Mouse (Mus musculus): ENCODE measurements around the gene Bmpr1a. TPM values are rescaled to one million over a fixed set of nuclear protein-coding genes. Genes with fewer than 3 reads are reported as not detected.

The Bmpr1a gene
- polyA plus RNA-seq, 1 experiment from 2014 or later = 25.7 TPM

DNA sequence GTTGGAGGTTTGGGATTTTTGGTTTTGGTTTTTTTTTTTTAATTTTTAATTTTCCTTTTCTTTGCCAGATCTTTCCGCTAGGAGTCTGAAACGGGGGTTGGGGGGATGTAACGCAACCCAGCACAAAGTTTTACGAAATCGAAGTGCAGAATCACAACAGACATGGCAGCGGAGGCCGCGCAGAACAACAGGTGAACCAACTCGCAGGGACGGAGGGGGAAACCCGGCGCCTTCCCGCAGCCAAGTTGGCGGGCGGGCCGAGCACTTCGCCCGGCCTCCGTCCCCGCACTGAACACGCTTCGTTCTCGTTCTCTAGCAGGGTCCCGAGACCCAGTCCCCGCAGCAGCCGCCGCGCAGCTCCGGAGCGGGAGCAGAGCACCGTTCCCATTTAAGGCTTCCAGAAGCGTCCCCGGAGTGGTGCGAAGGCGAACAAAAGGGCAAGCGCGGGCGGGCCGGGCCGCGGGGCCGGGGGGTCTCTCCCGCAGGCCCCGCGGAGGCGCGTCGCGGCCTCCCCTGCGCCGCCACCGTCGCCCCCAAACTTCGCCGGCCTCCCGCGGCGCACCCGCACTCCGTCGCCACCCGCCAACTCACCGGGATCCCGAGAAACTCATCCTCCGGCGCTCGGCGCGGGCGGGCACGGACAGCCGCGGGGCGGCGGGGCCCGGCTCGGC, 1.2 kb downstream of the Bmpr1a start:
- Histone ChIP-seq H3K4me1 (replicated peaks; ENCODE audit: control insufficient read depth, insufficient read depth, low read length) (peaks cover 33% of the 10 kb centered on the region), H3K9ac (peak overlapping the region; percentile 88), H3K4me3 (replicated peaks; ENCODE audit: low read length) (peak overlapping the region; percentile 96), H3K4me2 (replicated peaks) (peak overlapping the region; percentile 74), H3K27me3 (ENCODE audit: control insufficient read depth, insufficient read depth, low read length) (no peaks in the 10 kb centered on the region), H3K9me3 (ENCODE audit: control insufficient read depth, low read length) (no peaks in the 10 kb centered on the region), H3K27ac (peak overlapping the region; percentile 97), H3K36me3 (replicated peaks; ENCODE audit: control insufficient read depth, insufficient read depth) (no peaks in the 10 kb centered on the region)
- WGBS = 1% methylated on average over 52 of the region's 77 CpGs
- DNase-seq (ENCODE audit: low spot score) (peak; percentile 56), ATAC-seq (ENCODE audit: low FRiP score) (peak; percentile 32; the same call in 1 of the 2 replicates)

DNA sequence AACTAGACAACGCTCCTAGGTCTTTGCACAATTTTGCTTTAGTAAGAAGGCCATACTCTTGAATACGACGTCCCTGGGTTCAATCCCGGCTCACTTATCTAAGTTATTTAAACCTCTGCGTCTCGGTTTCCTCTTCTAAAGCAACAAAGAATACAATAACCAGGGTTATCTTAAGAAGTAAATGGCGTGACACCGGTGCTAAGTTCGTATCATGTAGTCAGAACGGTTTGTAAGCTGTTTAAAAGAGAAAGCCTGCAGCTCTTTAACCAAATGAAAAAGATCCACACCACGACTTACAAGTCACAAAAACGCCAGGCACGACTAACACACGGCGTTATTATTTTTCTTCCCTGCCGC, 1.7 kb downstream of the Bmpr1a start:
- ATAC-seq (ENCODE audit: low FRiP score) (no peak), DNase-seq (ENCODE audit: low spot score) (no peak)
- Histone ChIP-seq H3K27ac (peak overlapping the region; percentile 97; the same call in 1 of the 2 replicates), H3K36me3 (replicated peaks; ENCODE audit: control insufficient read depth, insufficient read depth) (no peaks in the 10 kb centered on the region), H3K9me3 (ENCODE audit: control insufficient read depth, low read length) (no peaks in the 10 kb centered on the region), H3K4me1 (replicated peaks; ENCODE audit: control insufficient read depth, insufficient read depth, low read length) (peaks cover 33% of the 10 kb centered on the region), H3K4me3 (replicated peaks; ENCODE audit: low read length) (peak overlapping the region; percentile 96), H3K27me3 (ENCODE audit: control insufficient read depth, insufficient read depth, low read length) (no peaks in the 10 kb centered on the region), H3K4me2 (replicated peaks) (peak overlapping the region; percentile 74), H3K9ac (peak overlapping the region; percentile 88)
- WGBS = under 1% methylated on average over 16 of the region's 16 CpGs

DNA sequence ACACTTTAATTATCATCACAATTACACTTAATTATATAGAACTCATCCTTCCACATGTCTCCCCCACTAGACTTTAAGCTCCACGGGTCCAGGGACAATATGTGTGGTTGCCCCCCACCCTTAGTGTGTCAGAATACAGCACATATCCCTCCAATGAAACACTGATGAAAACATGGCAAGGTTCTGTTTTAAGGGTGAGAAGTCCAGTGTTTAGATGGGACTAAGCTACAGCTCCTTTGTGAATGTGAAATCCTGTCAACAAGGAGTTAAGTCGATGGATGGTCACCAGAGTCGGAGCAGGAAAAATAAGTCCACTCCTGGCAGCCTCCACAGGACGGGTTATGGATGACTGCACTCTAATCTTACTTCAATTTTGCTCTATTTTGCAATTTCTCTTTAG, 2.8 kb downstream of the Bmpr1a start:
- no peaks in the 10 kb centered on the region for H3K9me3 ChIP-seq (ENCODE audit: control insufficient read depth, low read length)
- peak overlapping the region; percentile 88; the same call in 1 of the 2 replicates for H3K9ac ChIP-seq
- no peaks in the 10 kb centered on the region for H3K36me3 ChIP-seq (replicated peaks; ENCODE audit: control insufficient read depth, insufficient read depth)
- 3% methylated on average over 4 of the region's 4 CpGs for WGBS
- H3K4me3 ChIP-seq (replicated peaks; ENCODE audit: low read length) = peak overlapping the region; percentile 96
- peak overlapping the region; percentile 74 for H3K4me2 ChIP-seq (replicated peaks)
- DNase-seq (ENCODE audit: low spot score) = no peak
- H3K27me3 ChIP-seq (ENCODE audit: control insufficient read depth, insufficient read depth, low read length) = no peaks in the 10 kb centered on the region
- no peak overlapping the region for H3K27ac ChIP-seq
- ATAC-seq (ENCODE audit: low FRiP score) = no peak
- H3K4me1 ChIP-seq (replicated peaks; ENCODE audit: control insufficient read depth, insufficient read depth, low read length) = peaks cover 33% of the 10 kb centered on the region

DNA sequence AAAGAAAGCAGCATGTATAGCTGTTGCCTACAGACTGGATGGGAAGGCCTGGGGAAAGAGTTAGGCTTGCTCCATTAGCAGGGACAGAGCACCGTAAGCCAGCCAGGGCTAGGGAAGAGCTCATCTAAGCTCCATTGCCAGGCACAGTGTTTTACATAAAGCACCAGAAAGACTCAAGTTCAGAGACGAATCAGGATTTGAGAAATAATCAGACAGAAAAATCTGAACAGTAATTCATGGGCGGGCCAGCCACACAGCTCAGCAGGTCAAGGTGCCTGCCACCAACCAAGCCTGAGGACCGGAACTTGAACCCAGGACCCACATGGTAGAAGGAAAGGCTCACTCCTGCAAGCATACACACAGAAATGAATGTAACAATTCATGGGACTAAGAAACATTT, 3.5 kb downstream of the Bmpr1a start:
- H3K4me1 ChIP-seq (replicated peaks; ENCODE audit: control insufficient read depth, insufficient read depth, low read length) = peaks cover 33% of the 10 kb centered on the region
- H3K36me3 ChIP-seq (replicated peaks; ENCODE audit: control insufficient read depth, insufficient read depth) = no peaks in the 10 kb centered on the region
- no peak overlapping the region for H3K4me3 ChIP-seq (replicated peaks; ENCODE audit: low read length)
- H3K27ac ChIP-seq = no peak overlapping the region
- peak overlapping the region; percentile 21; the same call in 1 of the 2 replicates for H3K9ac ChIP-seq
- peak overlapping the region; percentile 74 for H3K4me2 ChIP-seq (replicated peaks)
- WGBS = 52% methylated on average over 4 of the region's 4 CpGs
- ATAC-seq (ENCODE audit: low FRiP score) = no peak
- no peak for DNase-seq (ENCODE audit: low spot score)
- no peaks in the 10 kb centered on the region for H3K27me3 ChIP-seq (ENCODE audit: control insufficient read depth, insufficient read depth, low read length)
- H3K9me3 ChIP-seq (ENCODE audit: control insufficient read depth, low read length) = no peaks in the 10 kb centered on the region

DNA sequence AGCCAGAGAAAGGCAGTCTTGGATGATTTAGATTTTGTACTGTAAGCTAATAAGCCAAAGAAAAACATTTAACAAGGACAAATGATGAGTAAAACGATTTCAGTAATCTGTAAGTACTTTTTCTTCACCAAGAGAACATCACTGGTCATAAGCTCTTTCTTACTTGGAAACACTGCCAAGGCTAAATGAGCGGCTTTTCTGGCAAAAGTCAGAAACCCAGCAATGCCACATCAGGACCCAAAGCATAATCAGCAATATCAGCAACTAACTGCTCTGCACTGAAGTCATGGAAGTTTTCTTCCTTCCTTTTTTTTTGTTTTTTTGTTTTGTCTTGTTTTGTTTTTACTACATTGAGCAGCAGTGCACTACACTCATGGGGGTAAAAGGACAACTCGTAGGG, 5.8 kb downstream of the Bmpr1a start:
- WGBS = 84% methylated on average over 3 of the region's 3 CpGs

DNA sequence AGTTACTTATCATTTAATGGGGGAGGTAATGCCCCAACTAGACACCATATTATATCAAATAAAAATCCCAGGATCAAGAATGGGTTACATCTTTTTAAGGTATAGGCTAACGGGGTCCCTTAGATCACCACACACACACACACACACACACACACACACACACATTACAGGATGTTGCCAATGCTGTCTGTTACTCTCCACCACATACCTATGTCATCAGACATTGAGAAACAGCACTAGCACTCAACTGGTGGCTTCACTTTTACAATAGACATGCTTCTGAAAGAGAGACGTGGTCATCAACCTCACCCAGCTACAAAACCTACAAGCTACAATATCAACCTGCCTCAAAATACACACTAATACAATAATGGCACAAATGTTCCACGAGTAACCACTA, 9.5 kb downstream of the Bmpr1a start:
- no peak overlapping the region for H3K9ac ChIP-seq
- no peak for ATAC-seq (ENCODE audit: low FRiP score)
- H3K4me3 ChIP-seq (replicated peaks; ENCODE audit: low read length) = no peak overlapping the region
- 94% methylated on average over 3 of the region's 3 CpGs for WGBS
- H3K27ac ChIP-seq = no peak overlapping the region
- no peak for DNase-seq (ENCODE audit: low spot score)
- no peak overlapping the region for H3K4me2 ChIP-seq (replicated peaks)
- no peaks in the 10 kb centered on the region for H3K9me3 ChIP-seq (ENCODE audit: control insufficient read depth, low read length)
- H3K36me3 ChIP-seq (replicated peaks; ENCODE audit: control insufficient read depth, insufficient read depth) = no peaks in the 10 kb centered on the region
- peaks cover 7% of the 10 kb centered on the region; the same call in 1 of the 2 replicates for H3K4me1 ChIP-seq (replicated peaks; ENCODE audit: control insufficient read depth, insufficient read depth, low read length)
- no peaks in the 10 kb centered on the region for H3K27me3 ChIP-seq (ENCODE audit: control insufficient read depth, insufficient read depth, low read length)

More for the DNA sequence above, 5.8 kb downstream of the Bmpr1a start:
- no peak overlapping the region for H3K27ac ChIP-seq
- H3K9me3 ChIP-seq (ENCODE audit: control insufficient read depth, low read length) = no peaks in the 10 kb centered on the region
- no peak overlapping the region for H3K4me3 ChIP-seq (replicated peaks; ENCODE audit: low read length)
- H3K4me2 ChIP-seq (replicated peaks) = no peak overlapping the region
- H3K9ac ChIP-seq = no peak overlapping the region
- DNase-seq (ENCODE audit: low spot score) (no peak), ATAC-seq (ENCODE audit: low FRiP score) (no peak)
- peaks cover 33% of the 10 kb centered on the region for H3K4me1 ChIP-seq (replicated peaks; ENCODE audit: control insufficient read depth, insufficient read depth, low read length)
- no peaks in the 10 kb centered on the region for H3K27me3 ChIP-seq (ENCODE audit: control insufficient read depth, insufficient read depth, low read length)
- no peaks in the 10 kb centered on the region for H3K36me3 ChIP-seq (replicated peaks; ENCODE audit: control insufficient read depth, insufficient read depth)

DNA sequence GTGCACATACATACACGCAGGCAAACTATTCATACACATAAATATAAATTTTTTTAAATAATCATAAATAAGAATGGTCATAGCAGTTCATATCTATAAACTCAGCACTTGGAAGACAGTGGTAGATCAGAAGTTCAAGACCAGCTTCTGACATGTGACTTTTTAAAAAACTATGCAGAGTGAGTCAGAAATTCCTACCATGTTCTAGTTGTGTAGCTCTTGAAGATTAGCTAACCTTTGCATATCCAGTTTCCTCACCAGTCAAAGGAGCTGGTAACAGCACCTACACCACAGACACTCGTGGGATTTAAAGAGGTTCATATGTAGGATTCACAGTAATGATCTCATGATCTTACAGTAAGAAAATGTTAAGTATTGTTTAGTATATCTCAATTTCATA, 10.5 kb downstream of the Bmpr1a start:
- no peaks in the 10 kb centered on the region for H3K9me3 ChIP-seq (ENCODE audit: control insufficient read depth, low read length)
- H3K9ac ChIP-seq = no peak overlapping the region
- no peak overlapping the region for H3K4me3 ChIP-seq (replicated peaks; ENCODE audit: low read length)
- WGBS = 90% methylated on average over 2 of the region's 2 CpGs
- no peak overlapping the region for H3K4me2 ChIP-seq (replicated peaks)
- no peak overlapping the region for H3K27ac ChIP-seq
- peaks cover 7% of the 10 kb centered on the region; the same call in 1 of the 2 replicates for H3K4me1 ChIP-seq (replicated peaks; ENCODE audit: control insufficient read depth, insufficient read depth, low read length)
- no peak for DNase-seq (ENCODE audit: low spot score)
- no peaks in the 10 kb centered on the region for H3K36me3 ChIP-seq (replicated peaks; ENCODE audit: control insufficient read depth, insufficient read depth)
- no peak for ATAC-seq (ENCODE audit: low FRiP score)
- no peaks in the 10 kb centered on the region for H3K27me3 ChIP-seq (ENCODE audit: control insufficient read depth, insufficient read depth, low read length)

DNA sequence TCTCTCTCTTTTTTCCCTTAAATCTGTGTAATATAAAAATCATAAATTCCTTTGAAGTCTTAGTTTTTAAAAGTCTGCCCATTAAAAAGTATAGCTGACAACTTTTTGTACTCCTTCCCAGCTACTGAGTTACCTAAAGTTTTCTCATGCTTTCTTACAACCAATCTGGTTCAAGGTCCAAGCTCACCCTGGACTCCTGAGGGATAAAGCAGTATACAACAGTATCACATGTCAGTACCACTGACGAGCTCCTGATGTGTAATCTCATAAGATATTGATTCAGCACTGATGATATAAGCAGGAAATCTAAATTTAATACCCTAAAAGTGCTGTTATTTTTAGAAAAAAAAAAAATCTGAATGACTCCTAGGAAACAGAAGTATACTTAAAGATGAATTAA, 12.2 kb downstream of the Bmpr1a start:
- Histone ChIP-seq H3K4me1 (replicated peaks; ENCODE audit: control insufficient read depth, insufficient read depth, low read length) (no peaks in the 10 kb centered on the region), H3K36me3 (replicated peaks; ENCODE audit: control insufficient read depth, insufficient read depth) (no peaks in the 10 kb centered on the region), H3K27ac (no peak overlapping the region), H3K27me3 (ENCODE audit: control insufficient read depth, insufficient read depth, low read length) (no peaks in the 10 kb centered on the region), H3K9me3 (ENCODE audit: control insufficient read depth, low read length) (no peaks in the 10 kb centered on the region), H3K9ac (no peak overlapping the region), H3K4me2 (replicated peaks) (no peak overlapping the region), H3K4me3 (replicated peaks; ENCODE audit: low read length) (no peak overlapping the region)
- ATAC-seq (ENCODE audit: low FRiP score) (no peak), DNase-seq (ENCODE audit: low spot score) (no peak)
- 75% methylated on average over 1 of the region's 1 CpGs for WGBS

DNA sequence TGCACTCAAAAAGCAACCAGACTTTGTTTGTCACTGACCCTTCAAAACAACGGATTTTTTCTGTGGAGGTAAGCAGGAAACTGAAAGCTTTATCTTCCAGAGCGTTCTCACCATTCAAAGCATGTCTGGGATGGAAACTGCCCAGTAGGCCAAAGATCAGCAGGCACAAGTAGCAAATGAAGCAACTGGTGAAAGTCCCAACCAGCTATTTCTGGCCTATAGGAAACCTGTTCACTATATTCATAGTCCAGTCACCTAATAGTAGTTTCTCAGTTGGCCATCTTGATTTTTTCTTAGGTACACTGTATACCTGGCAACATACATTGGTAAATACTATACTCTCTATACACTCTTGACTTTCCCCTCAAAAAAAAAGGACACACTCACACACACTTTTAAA, 13.2 kb downstream of the Bmpr1a start:
- peaks cover 2% of the 10 kb centered on the region; the same call in 1 of the 2 replicates for H3K4me1 ChIP-seq (replicated peaks; ENCODE audit: control insufficient read depth, insufficient read depth, low read length)
- H3K4me3 ChIP-seq (replicated peaks; ENCODE audit: low read length) = no peak overlapping the region
- H3K4me2 ChIP-seq (replicated peaks) = no peak overlapping the region
- no peak for DNase-seq (ENCODE audit: low spot score)
- no peaks in the 10 kb centered on the region for H3K27me3 ChIP-seq (ENCODE audit: control insufficient read depth, insufficient read depth, low read length)
- H3K9ac ChIP-seq = no peak overlapping the region
- ATAC-seq (ENCODE audit: low FRiP score) = no peak
- 85% methylated on average over 2 of the region's 2 CpGs for WGBS
- no peaks in the 10 kb centered on the region for H3K9me3 ChIP-seq (ENCODE audit: control insufficient read depth, low read length)
- H3K36me3 ChIP-seq (replicated peaks; ENCODE audit: control insufficient read depth, insufficient read depth) = no peaks in the 10 kb centered on the region
- no peak overlapping the region for H3K27ac ChIP-seq

DNA sequence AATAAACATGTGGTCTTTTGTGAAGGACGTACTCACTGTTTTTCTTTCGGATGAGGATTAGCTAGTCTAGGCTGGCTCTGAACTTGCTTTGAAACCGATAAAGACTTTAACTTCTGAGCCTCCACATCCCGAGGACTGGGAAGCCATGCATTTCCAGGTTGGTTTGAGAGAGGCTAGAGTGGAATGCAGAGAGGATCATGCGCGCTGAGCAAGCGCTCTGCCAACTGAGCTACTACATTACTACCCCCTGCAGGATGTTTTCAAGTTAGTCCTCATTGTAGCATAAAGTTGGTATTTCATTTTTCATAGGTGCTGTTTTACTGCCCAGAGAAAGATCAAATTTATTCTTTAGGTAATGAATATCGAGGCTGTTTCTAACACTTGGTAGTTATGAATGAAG, 17.0 kb downstream of the Bmpr1a start:
- no peak for ATAC-seq (ENCODE audit: low FRiP score)
- DNase-seq (ENCODE audit: low spot score) = no peak
- WGBS = 66% methylated on average over 8 of the region's 8 CpGs
- Histone ChIP-seq H3K36me3 (replicated peaks; ENCODE audit: control insufficient read depth, insufficient read depth) (no peaks in the 10 kb centered on the region), H3K4me1 (replicated peaks; ENCODE audit: control insufficient read depth, insufficient read depth, low read length) (peaks cover 18% of the 10 kb centered on the region; the same call in 1 of the 2 replicates), H3K27me3 (ENCODE audit: control insufficient read depth, insufficient read depth, low read length) (no peaks in the 10 kb centered on the region), H3K4me3 (replicated peaks; ENCODE audit: low read length) (no peak overlapping the region), H3K9me3 (ENCODE audit: control insufficient read depth, low read length) (no peaks in the 10 kb centered on the region), H3K9ac (no peak overlapping the region), H3K4me2 (replicated peaks) (no peak overlapping the region), H3K27ac (no peak overlapping the region)

Data from hindbrain, embryonic 14.5 days (tissue).